Mouse (Mus musculus) cortical plate, adult 2 months (tissue): ENCODE measurements around the gene Tstd1.

Experiments
- CTCF ChIP-seq: fragments of 200-500 bp; IDR thresholded peaks from 2 replicates; pipeline ENCODE4 v1.5.1; 2011; ENCODE audit warnings: mild to moderate bottlenecking, control low read depth, low read length; ENCODE audit not compliant: insufficient read depth; ENCODE audit errors: extremely low read depth
- POLR2A ChIP-seq: fragments of 200-500 bp; IDR thresholded peaks from 2 replicates; pipeline ENCODE4 v1.6.1; 2011; ENCODE audit warnings: mild to moderate bottlenecking, low read length, control low read depth; ENCODE audit not compliant: insufficient read depth; ENCODE audit errors: extremely low read depth

GRCm38 (mm10) chr1:171412446-171412845, 6.2 kb upstream of the Tstd1 start:
- TF ChIP-seq CTCF (no peak), POLR2A (no peak)
